Mouse (Mus musculus): Measurements from ENCODE around the gene Slc25a25. TPM values are rescaled to one million over a fixed set of nuclear protein-coding genes. Genes with fewer than 3 reads are reported as not detected.

Slc25a25 gene
- total and polyA plus RNA-seq, 2 experiments from 2014 or later, result 46.4 to 69.6 TPM

DNA sequence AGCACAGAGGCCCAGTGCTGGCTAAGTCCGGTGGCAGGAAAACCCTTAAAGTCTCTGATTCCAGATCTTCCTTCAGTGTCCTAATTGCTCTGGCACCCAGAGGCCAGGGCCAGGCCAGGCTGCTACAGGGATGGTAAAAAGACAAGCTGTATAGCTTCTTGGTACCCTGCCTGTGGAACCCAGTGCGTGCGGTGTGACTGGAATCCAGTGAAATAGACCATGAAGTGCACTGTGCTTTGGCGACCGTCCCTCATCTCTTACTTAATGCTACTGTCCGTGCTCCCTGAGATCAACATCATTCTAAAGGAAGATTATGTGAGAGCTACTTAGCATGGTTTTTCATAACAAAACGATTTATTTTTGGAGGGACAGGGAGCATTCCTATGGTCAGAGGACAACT is 39.8 kb downstream of the Slc25a25 start:
- no peaks in the 10 kb centered on the region for H3K27me3 ChIP-seq (ENCODE audit: insufficient read depth, low read length)
- H3K9ac ChIP-seq (replicated peaks; ENCODE audit: low read length), result no peak overlapping the region
- H3K4me3 ChIP-seq (ENCODE audit: low read length), result no peak overlapping the region
- H3K27ac ChIP-seq, result no peak overlapping the region
- H3K4me1 ChIP-seq (ENCODE audit: insufficient read depth, low read length), result no peaks in the 10 kb centered on the region
- WGBS, result 77% methylated on average over 7 of the region's 7 CpGs
- no peaks in the 10 kb centered on the region for H3K9me3 ChIP-seq (ENCODE audit: low read length)
- TF ChIP-seq CTCF (IDR thresholded peaks at IDR 0.05; ENCODE audit: low read depth), result no peak
- ATAC-seq (no peak), DNase-seq (ENCODE audit: low spot score) (no peak)
- peaks cover 25% of the 10 kb centered on the region for H3K36me3 ChIP-seq (ENCODE audit: insufficient read depth, low read length)
- H3K4me2 ChIP-seq (ENCODE audit: low read depth, low read length), result no peak overlapping the region

DNA sequence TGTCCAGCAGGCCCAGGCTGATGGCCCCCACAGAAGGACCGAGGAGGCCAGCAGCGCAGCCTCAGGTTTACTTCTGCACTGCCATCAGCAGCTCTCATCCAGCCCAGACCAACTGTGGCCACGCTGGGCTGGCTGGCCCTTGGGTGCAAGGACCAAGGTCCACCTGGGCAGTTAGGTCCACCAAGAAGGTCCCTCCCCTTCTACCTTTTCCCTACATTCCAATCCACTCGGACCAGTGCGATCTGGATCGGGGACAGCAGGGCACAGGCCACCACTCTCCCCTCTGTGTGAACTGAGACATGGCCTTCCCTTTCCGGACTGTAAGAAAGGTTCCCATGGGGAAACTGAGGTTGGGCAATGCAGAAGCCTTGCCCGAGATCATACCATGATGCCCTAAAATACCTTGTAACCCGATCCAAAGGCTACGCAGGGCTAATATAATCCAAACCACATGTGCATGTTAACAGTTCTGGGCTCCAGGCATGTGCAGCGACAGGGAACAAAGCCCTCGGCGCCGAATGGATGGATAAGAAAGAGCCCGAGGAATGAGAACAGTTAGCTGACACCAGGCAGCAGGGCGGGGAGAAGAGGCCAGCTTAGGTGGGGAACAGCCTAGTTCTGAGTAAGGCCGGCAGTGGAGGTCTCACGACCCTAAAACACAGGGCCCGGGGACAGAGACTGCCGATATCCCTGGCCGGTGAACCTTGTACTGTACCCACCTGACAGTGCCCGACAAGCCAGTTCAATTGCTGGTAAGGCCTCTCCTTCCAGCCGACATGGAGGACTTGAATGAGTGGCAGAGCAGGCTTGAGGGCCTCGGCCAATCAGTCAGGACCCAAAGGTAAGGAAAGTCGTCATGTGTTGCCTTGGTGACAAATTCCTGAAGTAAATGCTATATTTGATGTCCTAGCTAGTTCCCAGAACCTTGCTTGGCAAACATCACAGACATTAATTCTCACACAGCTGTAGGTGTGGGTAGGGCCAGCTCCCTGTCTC is 42.5 kb downstream of the Slc25a25 start:
- DNase-seq (ENCODE audit: low spot score) (no peak), ATAC-seq (no peak)
- Histone ChIP-seq H3K4me2 (ENCODE audit: low read depth, low read length) (no peak overlapping the region), H3K36me3 (ENCODE audit: insufficient read depth, low read length) (no peaks in the 10 kb centered on the region), H3K9me3 (ENCODE audit: low read length) (no peaks in the 10 kb centered on the region), H3K27me3 (ENCODE audit: insufficient read depth, low read length) (no peaks in the 10 kb centered on the region), H3K4me3 (ENCODE audit: low read length) (no peak overlapping the region), H3K9ac (replicated peaks; ENCODE audit: low read length) (no peak overlapping the region), H3K27ac (no peak overlapping the region), H3K4me1 (ENCODE audit: insufficient read depth, low read length) (no peaks in the 10 kb centered on the region)
- WGBS, result 75% methylated on average over 25 of the region's 25 CpGs
- no peak for TF ChIP-seq CTCF (IDR thresholded peaks at IDR 0.05; ENCODE audit: low read depth)

DNA sequence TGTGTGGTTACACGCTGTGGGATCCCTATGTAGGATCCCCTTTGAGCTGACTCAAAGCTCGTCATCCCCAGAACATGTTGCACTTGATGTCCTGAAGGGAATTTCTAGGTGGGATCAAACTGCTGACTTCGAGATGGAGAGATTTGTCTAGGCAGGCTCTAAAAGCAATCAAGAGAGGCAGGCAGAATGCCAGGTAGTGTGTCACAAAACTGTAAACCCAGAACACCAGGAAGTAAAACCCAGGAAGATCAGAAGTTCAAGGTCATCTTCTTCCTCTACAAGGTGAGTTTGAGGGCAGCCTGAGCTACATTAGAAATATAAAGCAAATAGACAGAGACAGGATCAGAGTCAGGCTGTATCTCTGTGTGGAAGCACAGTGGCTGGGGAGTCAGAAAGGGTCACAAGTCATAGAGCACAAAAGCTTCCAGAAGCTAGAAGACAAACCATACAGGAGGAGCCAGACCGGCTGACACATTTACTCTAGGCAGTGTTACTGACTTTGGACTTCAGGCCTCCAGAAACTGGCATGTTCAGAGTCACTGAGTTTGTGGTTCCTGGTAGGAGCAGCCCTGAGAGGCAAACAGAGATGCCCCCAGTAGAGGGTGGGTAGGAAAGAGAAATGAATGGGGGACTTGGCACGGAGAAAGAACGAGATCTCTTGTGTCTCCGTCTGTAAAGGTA is 44.0 kb downstream of the Slc25a25 start:
- 83% methylated on average over 7 of the region's 7 CpGs for WGBS

DNA sequence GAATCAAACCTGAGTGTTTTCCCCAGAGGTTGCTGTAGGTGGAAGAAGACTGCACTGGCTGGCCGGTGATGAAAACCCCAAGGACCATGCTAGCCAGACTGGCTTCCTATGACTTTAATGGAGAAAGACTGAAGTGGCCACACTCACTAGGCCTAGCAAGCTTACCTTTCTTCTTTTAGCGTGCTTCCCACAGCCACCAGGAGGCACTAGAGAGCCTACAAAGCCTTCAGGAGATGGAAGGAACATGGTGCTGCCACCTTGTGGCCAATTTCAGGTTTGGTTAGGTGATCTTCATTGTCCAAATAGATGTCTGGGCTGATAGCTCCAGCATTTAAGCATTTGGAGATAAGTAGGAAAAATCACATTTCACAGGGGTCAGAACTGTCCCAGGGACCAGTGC is 46.6 kb downstream of the Slc25a25 start:
- peak; percentile 100 for TF ChIP-seq CTCF (IDR thresholded peaks at IDR 0.05; ENCODE audit: low read depth)
- ATAC-seq, result peak; percentile 49; the same call in 1 of the 2 replicates
- DNase-seq (ENCODE audit: low spot score), result peak; percentile 98
- Histone ChIP-seq H3K27me3 (ENCODE audit: insufficient read depth, low read length) (no peaks in the 10 kb centered on the region), H3K27ac (no peak overlapping the region), H3K9ac (replicated peaks; ENCODE audit: low read length) (no peak overlapping the region), H3K4me2 (ENCODE audit: low read depth, low read length) (no peak overlapping the region), H3K36me3 (ENCODE audit: insufficient read depth, low read length) (peaks cover 18% of the 10 kb centered on the region), H3K4me1 (ENCODE audit: insufficient read depth, low read length) (no peaks in the 10 kb centered on the region), H3K4me3 (ENCODE audit: low read length) (no peak overlapping the region), H3K9me3 (ENCODE audit: low read length) (no peaks in the 10 kb centered on the region)
- WGBS, result 24% methylated on average over 2 of the region's 2 CpGs

More for the DNA sequence above, 44.0 kb downstream of the Slc25a25 start:
- Histone ChIP-seq H3K4me1 (ENCODE audit: insufficient read depth, low read length) (no peaks in the 10 kb centered on the region), H3K4me2 (ENCODE audit: low read depth, low read length) (no peak overlapping the region), H3K4me3 (ENCODE audit: low read length) (no peak overlapping the region), H3K27me3 (ENCODE audit: insufficient read depth, low read length) (no peaks in the 10 kb centered on the region), H3K9me3 (ENCODE audit: low read length) (no peaks in the 10 kb centered on the region), H3K27ac (no peak overlapping the region), H3K36me3 (ENCODE audit: insufficient read depth, low read length) (peaks cover 5% of the 10 kb centered on the region), H3K9ac (replicated peaks; ENCODE audit: low read length) (no peak overlapping the region)
- ATAC-seq, result no peak
- DNase-seq (ENCODE audit: low spot score), result no peak
- TF ChIP-seq CTCF (IDR thresholded peaks at IDR 0.05; ENCODE audit: low read depth), result no peak

DNA sequence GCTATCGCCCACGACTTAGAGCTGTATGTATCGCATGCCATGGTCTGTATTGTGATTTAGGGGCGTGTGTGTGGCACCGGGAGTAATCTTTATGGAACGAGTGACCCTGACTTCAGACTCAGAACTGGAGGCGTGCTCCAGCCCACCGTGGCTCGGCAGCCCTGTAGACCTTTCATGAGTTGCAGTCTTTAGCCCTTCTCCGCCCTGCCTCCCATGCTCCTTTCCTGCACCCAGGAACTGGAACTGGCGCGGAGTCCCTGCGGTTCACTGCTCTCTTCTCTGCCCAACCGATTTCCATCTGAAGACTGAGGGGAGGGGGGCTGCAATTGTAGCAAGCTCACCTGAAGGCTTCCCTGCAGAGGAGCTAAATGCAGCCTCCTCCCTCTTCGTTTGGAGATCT is 54.5 kb downstream of the Slc25a25 start:
- no peak for DNase-seq (ENCODE audit: low spot score)
- ATAC-seq, result no peak
- Histone ChIP-seq H3K27me3 (ENCODE audit: insufficient read depth, low read length) (no peaks in the 10 kb centered on the region), H3K9me3 (ENCODE audit: low read length) (no peaks in the 10 kb centered on the region), H3K9ac (replicated peaks; ENCODE audit: low read length) (peak overlapping the region; percentile 83), H3K27ac (peak overlapping the region; percentile 90), H3K4me3 (ENCODE audit: low read length) (peak overlapping the region; percentile 93), H3K36me3 (ENCODE audit: insufficient read depth, low read length) (peaks cover 11% of the 10 kb centered on the region; the same call in 1 of the 2 replicates), H3K4me1 (ENCODE audit: insufficient read depth, low read length) (peaks cover 8% of the 10 kb centered on the region; the same call in 1 of the 2 replicates), H3K4me2 (ENCODE audit: low read depth, low read length) (peak overlapping the region; percentile 91)
- TF ChIP-seq CTCF (IDR thresholded peaks at IDR 0.05; ENCODE audit: low read depth), result no peak
- under 1% methylated on average over 15 of the region's 15 CpGs for WGBS

DNA sequence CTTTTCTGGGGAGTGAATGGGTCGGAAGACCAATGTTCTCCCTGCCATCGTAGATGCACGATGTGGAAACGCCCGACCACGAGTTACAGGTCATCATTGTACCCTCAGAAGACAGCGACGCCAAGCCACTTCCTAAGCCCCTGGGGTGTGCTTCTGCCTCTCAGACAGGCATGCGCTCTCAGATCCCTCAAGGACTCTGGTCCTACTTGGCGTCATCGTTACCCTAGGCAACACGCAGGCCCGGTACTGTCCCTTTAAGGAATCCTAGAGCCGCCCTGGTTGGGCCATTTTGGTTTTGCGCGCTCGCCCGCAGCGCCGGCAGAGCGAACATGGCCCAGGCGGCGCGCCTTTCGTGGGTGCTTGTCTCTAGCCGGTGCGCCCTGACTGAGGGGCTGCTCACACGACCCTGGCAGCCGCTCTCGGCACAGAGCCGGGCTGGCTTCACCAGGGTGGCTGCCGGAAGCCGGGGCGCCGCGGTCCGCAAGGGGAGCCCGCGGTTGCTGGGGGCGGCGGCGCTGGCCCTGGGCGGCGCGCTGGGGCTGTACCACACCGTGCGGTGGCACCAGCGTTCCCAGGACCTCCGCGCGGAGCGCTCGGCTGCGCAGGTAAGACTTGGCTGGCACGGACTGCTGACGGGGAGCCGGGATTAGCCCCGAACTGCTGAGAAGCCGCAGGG is 55.2 kb downstream of the Slc25a25 start:
- Histone ChIP-seq H3K27me3 (ENCODE audit: insufficient read depth, low read length) (no peaks in the 10 kb centered on the region), H3K4me2 (ENCODE audit: low read depth, low read length) (peak overlapping the region; percentile 91), H3K27ac (peak overlapping the region; percentile 90), H3K36me3 (ENCODE audit: insufficient read depth, low read length) (peaks cover 8% of the 10 kb centered on the region; the same call in 1 of the 2 replicates), H3K4me3 (ENCODE audit: low read length) (peak overlapping the region; percentile 93), H3K9ac (replicated peaks; ENCODE audit: low read length) (peak overlapping the region; percentile 83), H3K9me3 (ENCODE audit: low read length) (no peaks in the 10 kb centered on the region), H3K4me1 (ENCODE audit: insufficient read depth, low read length) (peaks cover 8% of the 10 kb centered on the region; the same call in 1 of the 2 replicates)
- TF ChIP-seq CTCF (IDR thresholded peaks at IDR 0.05; ENCODE audit: low read depth), result no peak
- peak; percentile 96 for DNase-seq (ENCODE audit: low spot score)
- WGBS, result under 1% methylated on average over 58 of the region's 59 CpGs
- peak; percentile 96 for ATAC-seq

Data from hindbrain, postnatal 0 days (tissue).